8 mouse cellular contexts compared by ENCODE assay signal in genomic region chr11:22286885-22287512, GRCm38 (mm10). TPM values are rescaled to one million over a fixed set of nuclear protein-coding genes. Genes with fewer than 3 reads are reported as not detected.
A peak's percentile ranks its signal among the peaks of the same experiment; 100 is the strongest.
DNase-seq lines count a peak whose midpoint lies in the region; ATAC-seq and TF ChIP-seq lines count a peak whose summit lies in the region.

No protein-coding gene starts in this region.

- under 1% methylated on average over 35 of the region's 43 CpGs for WGBS in hindbrain, postnatal 0 days

- no peaks in the 10 kb centered on the region for H3K9me3 ChIP-seq in hindbrain, postnatal 0 days (ENCODE audit: low read length)

- peak; percentile 95 for ATAC-seq in common myeloid progenitor, adult 5-6 weeks (replicated peaks; ENCODE audit: low read depth, poor library complexity, severe bottlenecking)
- peak; percentile 100 for ATAC-seq in hindbrain, postnatal 0 days
- ATAC-seq in megakaryocyte, adult 5-6 weeks (ENCODE audit: poor library complexity, severe bottlenecking), result peak; percentile 97

- H3K9ac ChIP-seq in hindbrain, postnatal 0 days (replicated peaks; ENCODE audit: low read length), result peak overlapping the region; percentile 88

- peak; percentile 98 for DNase-seq in ZHBTc4 (ENCODE audit: low read depth, low spot score)
- peak; percentile 97 for DNase-seq in gastrocnemius, adult 2 months
- DNase-seq in hindbrain, postnatal 0 days (ENCODE audit: low spot score), result peak; percentile 98
- peak; percentile 97 to 98 for DNase-seq in left cerebral cortex, adult 2 months (ENCODE audit: extremely low spot score in 1 of 2, low spot score in 2 of 2)
- peak; percentile 96 to 97 for DNase-seq in right cerebral cortex, adult 2 months (ENCODE audit: low spot score in 2 of 2)
- peak; percentile 94 for DNase-seq in urinary bladder, postnatal 14 days (ENCODE audit: low spot score)

- peak overlapping the region; percentile 99 for H3K4me3 ChIP-seq in gastrocnemius, adult 2 months
- peak overlapping the region; percentile 86 for H3K4me3 ChIP-seq in hindbrain, postnatal 0 days (ENCODE audit: low read length)
- peak overlapping the region; percentile 88 for H3K4me3 ChIP-seq in left cerebral cortex, adult 2 months

- no peaks in the 10 kb centered on the region for H3K27me3 ChIP-seq in hindbrain, postnatal 0 days (ENCODE audit: insufficient read depth, low read length)

- intact Hi-C loops in gastrocnemius, adult 2 months (cut with DNase I), result loop anchor here (2.0 to 10.0 kb wide), 5 partner anchors 60 to 688 kb away; partner anchors contain the start of genes Tmem17 and Zrsr1
- intact Hi-C loops in left cerebral cortex, adult 2 months (cut with DNase I), result loop anchor here (2.0 to 5.0 kb wide), 7 partner anchors 65 to 685 kb away; partner anchors contain the start of genes Tmem17 and Zrsr1

- peaks cover 19% of the 10 kb centered on the region for H3K4me1 ChIP-seq in hindbrain, postnatal 0 days (ENCODE audit: insufficient read depth, low read length)

- peak overlapping the region; percentile 94 for H3K27ac ChIP-seq in gastrocnemius, adult 2 months
- H3K27ac ChIP-seq in hindbrain, postnatal 0 days, result peak overlapping the region; percentile 97
- H3K27ac ChIP-seq in left cerebral cortex, adult 2 months, result peak overlapping the region; percentile 96

- 0 out of 2 replicates have a peak, but pooled peaks cover 4% of the 10 kb centered on the region for H3K36me3 ChIP-seq in hindbrain, postnatal 0 days (ENCODE audit: insufficient read depth, low read length)

- TF ChIP-seq CTCF in gastrocnemius, adult 2 months (IDR thresholded peaks at IDR 0.05), result no peak
- TF ChIP-seq CTCF in hindbrain, postnatal 0 days (IDR thresholded peaks at IDR 0.05; ENCODE audit: low read depth), result no peak; the same call in 1 of the 2 replicates
- no peak for TF ChIP-seq CTCF in left cerebral cortex, adult 2 months (IDR thresholded peaks at IDR 0.05)

- H3K4me2 ChIP-seq in hindbrain, postnatal 0 days (ENCODE audit: low read depth, low read length), result peak overlapping the region; percentile 82

RNA-seq across cellular contexts. Expression of gene Ehbp1, which starts 55.1 kb away (rescaled TPM):
- total RNA-seq in common myeloid progenitor, adult 5-6 weeks (2017), result 5.2 and 7.1 TPM in 2 replicates
- total RNA-seq in gastrocnemius, adult 2 months (2021), result 10 to 100 TPM; 15.2 to 15.9 TPM
- 19.4 and 26.3 TPM in 2 replicates for total RNA-seq in hindbrain, postnatal 0 days (2014; rRNA removed)
- polyA plus RNA-seq in hindbrain, postnatal 0 days (2015; fragmentation: Nextera tagmentation; extraction: Ambion mirVana), result 13.0 and 14.9 TPM in 2 replicates
- total RNA-seq in left cerebral cortex, adult 2 months (2021), result 10 to 100 TPM; 55.0 to 57.8 TPM
- 2.4 and 2.6 TPM in 2 replicates for total RNA-seq in megakaryocyte, adult 5-6 weeks (2015)
- 1.8 and 2.4 TPM in 2 replicates for total RNA-seq in megakaryocyte, adult 5-6 weeks (2017)

Comparison
In these comparisons a context has a peak if more than half of its experiments do, and no peak if none do; other contexts are left out.
1. Peak in every context shown above with its lines: DNase-seq, ATAC-seq, H3K4me3 ChIP-seq and H3K27ac ChIP-seq.